In the genomic region with DNA sequence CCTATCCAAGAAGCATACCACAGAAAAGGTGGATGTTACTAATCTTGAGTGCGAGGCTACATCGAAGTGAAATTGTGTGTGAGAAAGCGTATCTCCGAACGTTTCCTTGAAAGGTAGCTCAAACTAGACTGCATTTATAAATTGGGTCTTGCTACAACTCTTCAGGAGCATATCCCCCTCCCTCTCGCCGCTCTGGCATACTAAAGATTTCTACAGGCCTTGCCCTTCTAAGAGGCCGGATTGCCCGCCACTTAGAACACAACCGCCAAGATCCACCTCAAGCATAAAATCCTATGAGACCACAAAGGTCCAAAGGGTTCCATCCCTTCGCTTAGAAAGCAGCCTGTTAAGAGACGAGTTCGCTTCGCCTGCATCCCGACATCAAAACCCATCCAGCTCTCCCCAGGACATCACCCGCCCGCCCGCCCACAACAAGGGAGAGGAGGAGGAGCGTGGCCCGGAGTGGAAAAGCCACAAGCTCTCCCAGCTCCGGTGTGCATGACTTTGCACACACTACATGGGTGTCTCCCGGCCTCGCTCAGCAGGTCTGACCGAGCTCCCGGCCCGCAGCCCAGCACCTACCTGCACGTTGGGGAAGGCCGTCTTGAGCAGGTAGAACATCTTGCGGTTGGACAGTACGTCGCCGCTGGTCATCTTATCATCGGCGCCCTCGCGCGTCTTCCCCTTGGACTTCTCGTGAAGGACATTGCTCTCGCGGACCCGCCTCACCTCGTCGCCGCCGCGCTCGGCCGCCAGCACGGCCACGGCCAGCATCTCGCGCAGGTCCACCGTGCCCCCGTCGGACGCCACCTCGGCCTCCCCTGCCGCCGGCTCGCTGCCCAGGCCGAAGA, we compare ENCODE assay signal across 8 mouse cellular contexts. TPM values are rescaled to one million over a fixed set of nuclear protein-coding genes. Genes with fewer than 3 reads are reported as not detected.
A peak's percentile ranks its signal among the peaks of the same experiment; 100 is the strongest.
DNase-seq lines count a peak whose midpoint lies in the region; ATAC-seq and TF ChIP-seq lines count a peak whose summit lies in the region.

No protein-coding gene starts in this region.

- DNase-seq in 3134 (ENCODE audit: extremely low read depth, insufficient read length, low spot score) = peak; percentile 85
- DNase-seq in embryo, embryonic 10 days (ENCODE audit: low spot score) = peak; percentile 68
- peak; percentile 42 for DNase-seq in gastrocnemius, postnatal 14 days
- DNase-seq in kidney, adult 8-10 months = peak; percentile 29 to 42
- DNase-seq in liver = peak; percentile 87

- H3K36me3 ChIP-seq in myocyte (ENCODE audit: control insufficient read depth, insufficient read depth) = peaks cover 5% of the 10 kb centered on the region
- H3K36me3 ChIP-seq in stomach, embryonic 16.5 days (ENCODE audit: control insufficient read depth, insufficient read depth, low read length) = no peaks in the 10 kb centered on the region; the same call in 1 of the 2 replicates

- peak; percentile 11 for ATAC-seq in activated CD4-positive, CD25-positive, alpha-beta regulatory T cell, adult 4 months
- peak; percentile 81 for ATAC-seq in stomach, embryonic 16.5 days (ENCODE audit: insufficient read depth, low FRiP score)

- no peaks in the 10 kb centered on the region for H3K27me3 ChIP-seq in myocyte (ENCODE audit: control insufficient read depth, insufficient read depth, insufficient read length)
- no peaks in the 10 kb centered on the region for H3K27me3 ChIP-seq in stomach, embryonic 16.5 days (ENCODE audit: control insufficient read depth, insufficient read depth, low read length)

- peak overlapping the region; percentile 91 for H3K4me2 ChIP-seq in myocyte (ENCODE audit: low read depth)
- peak overlapping the region; percentile 79 for H3K4me2 ChIP-seq in stomach, embryonic 16.5 days (ENCODE audit: low read depth, low read length)

- peak overlapping the region; percentile 71 for H3K4me3 ChIP-seq in myocyte
- H3K4me3 ChIP-seq in stomach, embryonic 16.5 days (replicated peaks; ENCODE audit: low read length) = peak overlapping the region; percentile 96

- 0 out of 2 replicates have a peak, but pooled peaks cover 6% of the 10 kb centered on the region for H3K9me3 ChIP-seq in stomach, embryonic 16.5 days (replicated peaks; ENCODE audit: control insufficient read depth, low read length)

- TF ChIP-seq POLR2A in myocyte (IDR thresholded peaks at IDR 0.05; ENCODE audit: insufficient read length, low read depth) = no peak

- H3K9ac ChIP-seq in stomach, embryonic 16.5 days (ENCODE audit: low read length) = peak overlapping the region; percentile 96

- under 1% methylated on average over 60 of the region's 61 CpGs for WGBS in stomach, embryonic 16.5 days

- intact Hi-C loops in gastrocnemius, postnatal 14 days (cut with DNase I; ENCODE audit: low total_unique reads) = no loop called here

- H3ac ChIP-seq in myocyte (ENCODE audit: control insufficient read depth, insufficient read length) = peak overlapping the region; percentile 71

- peak overlapping the region; percentile 92 for H3K27ac ChIP-seq in stomach, embryonic 16.5 days (ENCODE audit: low read length)

- peaks cover 6% of the 10 kb centered on the region; the same call in 1 of the 2 replicates for H3K4me1 ChIP-seq in stomach, embryonic 16.5 days (ENCODE audit: control insufficient read depth, insufficient read depth, low read length)

- peaks cover 54% of the 10 kb centered on the region for H3K79me2 ChIP-seq in myocyte (ENCODE audit: control insufficient read depth, insufficient read depth)

TF ChIP-seq in myocyte, 11 proteins besides CTCF, POLR2A, EP300 and RAD21:
- no peak for TF ChIP-seq E2F4 (IDR thresholded peaks at IDR 0.05; ENCODE audit: insufficient read depth)
- peak; percentile 44 for TF ChIP-seq POLR2AphosphoS2 (IDR thresholded peaks at IDR 0.05; ENCODE audit: insufficient read length, low read depth)
- peak in 1 of 3 experiments; percentile 7 for TF ChIP-seq MYOG (IDR thresholded peaks at IDR 0.05; ENCODE audit: control insufficient read depth in 1 of 3, insufficient read depth in 1 of 3, insufficient read length in 2 of 3, low read depth in 2 of 3)
- peak in 1 of 3 experiments; percentile 2 for TF ChIP-seq MYOD1 (IDR thresholded peaks at IDR 0.05; ENCODE audit: control insufficient read depth in 1 of 3, insufficient read length in 2 of 3, low read depth in 2 of 3)
- TF ChIP-seq MAX (IDR thresholded peaks at IDR 0.05; ENCODE audit: low read depth) = no peak
- no peak for TF ChIP-seq TCF3 (IDR thresholded peaks at IDR 0.05; ENCODE audit: insufficient read length, low read depth)

RNA-seq across cellular contexts. Expression of gene Impad1, which starts 0.8 kb away (rescaled TPM):
- 1 to 10 TPM; 4.9 to 8.0 TPM for polyA plus RNA-seq in activated CD4-positive, CD25-positive, alpha-beta regulatory T cell, adult 4 months (2017; shearing (Covaris generic))
- total RNA-seq in gastrocnemius, postnatal 14 days (2021) = 10 to 100 TPM; 22.6 to 23.8 TPM
- 10.7 TPM for polyA plus RNA-seq in myocyte (2012; fragmentation: generic; extraction: Trizol)
- polyA plus RNA-seq in stomach, embryonic 16.5 days (2015; fragmentation: Nextera tagmentation; extraction: Ambion mirVana) = 28.8 and 34.6 TPM in 2 replicates

Comparison
In these comparisons a context has a peak if more than half of its experiments do, and no peak if none do; other contexts are left out.
1. Peak in every context shown above with its lines: DNase-seq, ATAC-seq, H3K4me3 ChIP-seq and H3K27ac ChIP-seq.
2. DNase-seq: peak in every context shown above with its lines; median percentile 87 in liver; 85 in 3134; 68 in embryo, embryonic 10 days; 42 in gastrocnemius, postnatal 14 days; 36 in kidney, adult 8-10 months.